Mouse (Mus musculus) intestine, postnatal 0 days (tissue): ENCODE measurements at regions not wholly inside any gene's neighbourhood (a gene's known extent, or its start where the extent isn't known, plus 50 kb on each side); places are given as distances from the start of the nearest gene placed in this dataset.

Experiments
- ATAC-seq: fragments of 200-750 bp; cut with Nextera tagmentation; 2 replicates; pipeline ENCODE4 v1.8.0; 2017; ENCODE audit warnings: mild to moderate bottlenecking, moderate TSS enrichment, moderate library complexity
- H3K27ac ChIP-seq: fragments of 300-500 bp; sonication (generic); 2 replicates; pipeline ENCODE4 v1.5.1; 2014; ENCODE audit warnings: mild to moderate bottlenecking, low read depth, low read length, moderate library complexity
- H3K27me3 ChIP-seq: fragments of 300-500 bp; sonication (generic); replicated peaks from 2 replicates; pipeline ENCODE4 v1.6.1; 2014; ENCODE audit warnings: low read length, mixed read lengths; ENCODE audit not compliant: control insufficient read depth, insufficient read depth
- H3K36me3 ChIP-seq: fragments of 300-500 bp; sonication (generic); 2 replicates; pipeline ENCODE4 v1.6.1; 2014; ENCODE audit warnings: mild to moderate bottlenecking, moderate library complexity; ENCODE audit not compliant: control insufficient read depth, insufficient read depth
- H3K4me1 ChIP-seq: fragments of 300-500 bp; sonication (generic); replicated peaks from 2 replicates; pipeline ENCODE4 v1.6.1; 2014; ENCODE audit warnings: antibody characterized with exemption, low read length, mixed read lengths; ENCODE audit not compliant: control insufficient read depth, insufficient read depth
- H3K4me2 ChIP-seq: fragments of 300-500 bp; sonication (generic); replicated peaks from 2 replicates; pipeline ENCODE4 v1.6.1; 2014; ENCODE audit warnings: low read depth, mild to moderate bottlenecking, moderate library complexity
- H3K4me3 ChIP-seq: fragments of 300-500 bp; sonication (generic); 2 replicates; pipeline ENCODE4 v1.5.1; 2014; ENCODE audit warnings: low read depth, low read length
- H3K9ac ChIP-seq: fragments of 300-500 bp; sonication (generic); 2 replicates; pipeline ENCODE4 v1.6.1; 2014; ENCODE audit warnings: mild to moderate bottlenecking, low read depth, low read length
- H3K9me3 ChIP-seq: fragments of 300-500 bp; sonication (generic); 2 replicates; pipeline ENCODE4 v1.6.1; 2016; ENCODE audit warnings: mixed run types; ENCODE audit not compliant: control insufficient read depth
- CTCF ChIP-seq: sonication (generic); IDR thresholded peaks from 2 replicates; pipeline ENCODE4 v1.5.1; 2016; ENCODE audit warnings: low read depth, mild to moderate bottlenecking, control low read depth, antibody characterized with exemption, moderate library complexity
- WGBS: fragments of 180-500 bp; shearing (Covaris S2); extraction: QIAGEN DNeasy Blood & Tissue Kit; methylation state at CpG from one replicate; pipeline ENCODE4 v1.1.7; 2014; 5-methylcytosine and 5-hydroxymethylcytosine counted together

DNA sequence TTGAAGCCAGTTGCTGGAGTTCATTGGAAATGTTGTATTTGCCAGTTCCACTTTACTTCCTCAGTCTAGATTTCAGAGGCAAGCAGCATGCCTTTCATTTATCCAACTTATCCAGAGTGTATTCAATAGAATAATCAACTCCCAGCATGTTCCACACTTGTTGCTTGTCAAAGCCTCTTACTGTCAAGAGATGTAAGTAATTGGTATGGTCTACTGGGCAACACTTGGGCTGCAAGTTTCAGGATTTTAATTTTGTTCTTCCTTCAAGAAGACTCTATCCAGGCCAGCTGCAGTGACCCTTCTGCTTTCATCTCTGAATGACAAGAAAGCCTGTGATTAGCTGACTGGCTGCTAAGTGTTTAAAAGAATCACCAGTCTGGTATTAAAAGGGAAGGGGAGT is 3131.6 kb upstream of the Lrrc6 start:
- no peak overlapping the region for H3K27ac ChIP-seq
- TF ChIP-seq CTCF: no peak
- H3K4me3 ChIP-seq: no peak overlapping the region
- H3K9me3 ChIP-seq: no peaks in the 10 kb centered on the region
- no peak overlapping the region for H3K9ac ChIP-seq
- no peaks in the 10 kb centered on the region for H3K4me1 ChIP-seq
- H3K27me3 ChIP-seq: no peaks in the 10 kb centered on the region
- ATAC-seq: no peak
- H3K36me3 ChIP-seq: no peaks in the 10 kb centered on the region
- H3K4me2 ChIP-seq: no peak overlapping the region

GRCm38 (mm10) chr15:69617998-69618397 is 3117.3 kb upstream of the Lrrc6 start:
- Histone ChIP-seq H3K27ac (no peak overlapping the region), H3K4me1 (no peaks in the 10 kb centered on the region), H3K27me3 (no peaks in the 10 kb centered on the region), H3K4me3 (no peak overlapping the region), H3K9ac (no peak overlapping the region), H3K4me2 (no peak overlapping the region), H3K9me3 (no peaks in the 10 kb centered on the region), H3K36me3 (no peaks in the 10 kb centered on the region)
- 85% methylated on average over 2 of the region's 2 CpGs for WGBS
- no peak for TF ChIP-seq CTCF
- ATAC-seq: no peak

GRCm38 (mm10) chr15:69614048-69614447 is 3113.3 kb upstream of the Lrrc6 start:
- Histone ChIP-seq H3K36me3 (no peaks in the 10 kb centered on the region), H3K27me3 (no peaks in the 10 kb centered on the region), H3K4me2 (no peak overlapping the region), H3K9me3 (no peaks in the 10 kb centered on the region), H3K4me3 (no peak overlapping the region), H3K27ac (no peak overlapping the region), H3K4me1 (no peaks in the 10 kb centered on the region), H3K9ac (no peak overlapping the region)
- 69% methylated on average over 3 of the region's 3 CpGs for WGBS
- ATAC-seq: no peak
- TF ChIP-seq CTCF: no peak

DNA sequence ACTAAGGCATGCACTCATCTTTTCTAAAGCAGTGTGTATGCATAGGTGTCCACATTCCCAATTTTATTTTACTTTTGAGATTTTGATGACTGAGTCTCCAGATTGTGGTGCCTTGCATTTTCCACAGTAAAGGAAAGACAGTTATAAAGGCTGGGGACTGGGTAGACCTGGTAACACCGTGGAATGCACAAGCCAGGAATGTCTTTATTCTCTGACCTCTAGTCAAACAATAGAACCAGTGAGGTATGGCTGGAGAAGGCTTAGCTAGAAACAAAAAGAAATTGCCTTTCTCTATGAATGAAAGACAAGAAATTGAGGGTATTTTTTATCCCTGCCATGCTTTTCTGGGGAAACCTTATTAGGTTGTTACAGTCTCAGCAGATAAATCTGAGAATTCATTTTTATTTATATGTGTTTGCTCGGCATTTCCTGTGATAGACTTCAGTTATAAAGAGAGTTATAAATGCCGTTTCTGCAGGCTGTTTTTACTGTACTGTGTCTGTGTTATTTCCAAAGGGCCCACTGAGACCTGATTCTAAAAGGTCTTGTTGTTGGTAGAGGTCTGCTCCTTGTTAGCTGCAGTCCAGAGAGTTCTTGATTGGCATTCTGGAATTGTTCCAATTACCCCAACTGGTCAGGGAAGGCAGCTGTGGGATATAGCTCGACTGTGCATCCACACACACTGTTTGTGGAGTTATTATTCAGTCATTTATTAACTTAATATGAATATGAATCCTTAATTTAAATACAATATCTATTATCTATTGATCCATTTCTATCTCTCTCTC is 3090.7 kb upstream of the Lrrc6 start:
- WGBS: 48% methylated on average over 4 of the region's 4 CpGs

GRCm38 (mm10) chr15:69588084-69588483 is 3087.4 kb upstream of the Lrrc6 start:
- 77% methylated on average over 5 of the region's 5 CpGs for WGBS
- Histone ChIP-seq H3K4me2 (no peak overlapping the region), H3K4me1 (no peaks in the 10 kb centered on the region), H3K27ac (no peak overlapping the region), H3K4me3 (no peak overlapping the region), H3K27me3 (no peaks in the 10 kb centered on the region), H3K9me3 (no peaks in the 10 kb centered on the region), H3K9ac (no peak overlapping the region), H3K36me3 (no peaks in the 10 kb centered on the region)
- no peak for TF ChIP-seq CTCF
- ATAC-seq: no peak

More for the DNA sequence above, 3090.7 kb upstream of the Lrrc6 start:
- Histone ChIP-seq H3K27ac (no peak overlapping the region), H3K9ac (no peak overlapping the region), H3K27me3 (no peaks in the 10 kb centered on the region), H3K4me3 (no peak overlapping the region), H3K4me2 (no peak overlapping the region), H3K4me1 (no peaks in the 10 kb centered on the region), H3K36me3 (no peaks in the 10 kb centered on the region), H3K9me3 (no peaks in the 10 kb centered on the region)
- TF ChIP-seq CTCF: no peak
- no peak for ATAC-seq

- no peaks in the 10 kb centered on the region for H3K36me3 ChIP-seq
- H3K4me3 ChIP-seq: no peak overlapping the region
- no peak overlapping the region for H3K27ac ChIP-seq
- H3K4me1 ChIP-seq: no peaks in the 10 kb centered on the region
- no peaks in the 10 kb centered on the region for H3K9me3 ChIP-seq
- H3K27me3 ChIP-seq: no peaks in the 10 kb centered on the region
- no peak overlapping the region for H3K9ac ChIP-seq
- WGBS: 23% methylated on average over 2 of the region's 2 CpGs
- no peak overlapping the region for H3K4me2 ChIP-seq
- TF ChIP-seq CTCF: no peak
- ATAC-seq: peak; percentile 85
These were observed 3076.0 kb upstream of the Lrrc6 start for GRCm38 (mm10) chr15:69576742-69577141.
